Mouse (Mus musculus): ENCODE results near the gene Slc25a18. TPM values are rescaled to one million over a fixed set of nuclear protein-coding genes. Genes with fewer than 3 reads are reported as not detected.

The Slc25a18 gene
- polyA plus RNA-seq, 2 experiments, result 0.08 to 0.09 TPM

GRCm38 (mm10) chr6:120792947-120793346 lies 19.6 kb downstream of the Slc25a18 start:
- WGBS (ENCODE audit: insufficient replicate concordance), result 89% methylated on average over 8 of the region's 8 CpGs
- Histone ChIP-seq H3K9ac (replicated peaks) (no peak overlapping the region), H3K4me1 (replicated peaks; ENCODE audit: control insufficient read depth in 2 of 2, insufficient read depth in 2 of 2, low read length in 1 of 2) (peaks cover 6 to 13% of the 10 kb centered on the region in 2 experiments; a peak in 3 of 4 replicates), H3K27ac (no peak overlapping the region), H3K9me3 (ENCODE audit: control insufficient read depth, low read length) (no peaks in the 10 kb centered on the region), H3K36me3 (replicated peaks; ENCODE audit: control insufficient read depth, insufficient read depth, low read depth) (peaks cover 63% of the 10 kb centered on the region), H3K4me2 (ENCODE audit: low read depth) (no peak overlapping the region), H3K27me3 (ENCODE audit: control insufficient read depth, insufficient read depth, low read length) (no peaks in the 10 kb centered on the region), H3K4me3 (ENCODE audit: insufficient read depth in 1 of 2, low read depth in 2 of 2, low read length in 2 of 2) (no peak overlapping the region)
- DNase-seq (ENCODE audit: low read depth in 3 of 3, low spot score in 3 of 3) (no peak), ATAC-seq (ENCODE audit: insufficient read depth) (no peak)
- no peak for TF ChIP-seq EP300 (IDR thresholded peaks at IDR 0.05; ENCODE audit: low read depth)
- TF ChIP-seq CTCF (IDR thresholded peaks at IDR 0.05; ENCODE audit: low read depth), result peak; percentile 27

- Histone ChIP-seq H3K4me2 (ENCODE audit: low read depth) (no peak overlapping the region), H3K9me3 (ENCODE audit: control insufficient read depth, low read length) (no peaks in the 10 kb centered on the region), H3K36me3 (replicated peaks; ENCODE audit: control insufficient read depth, insufficient read depth, low read depth) (peaks cover 87% of the 10 kb centered on the region), H3K27me3 (ENCODE audit: control insufficient read depth, insufficient read depth, low read length) (no peaks in the 10 kb centered on the region), H3K9ac (replicated peaks) (no peak overlapping the region), H3K27ac (no peak overlapping the region), H3K4me3 (ENCODE audit: insufficient read depth in 1 of 2, low read depth in 2 of 2, low read length in 2 of 2) (no peak overlapping the region), H3K4me1 (replicated peaks; ENCODE audit: control insufficient read depth in 2 of 2, insufficient read depth in 2 of 2, low read length in 1 of 2) (peaks cover 3 to 5% of the 10 kb centered on the region in 2 experiments; a peak in 3 of 4 replicates)
- DNase-seq (ENCODE audit: low read depth in 3 of 3, low spot score in 3 of 3), result no peak
- TF ChIP-seq CTCF (IDR thresholded peaks at IDR 0.05; ENCODE audit: low read depth) (no peak), EP300 (IDR thresholded peaks at IDR 0.05; ENCODE audit: low read depth) (no peak)
- 20% methylated on average over 5 of the region's 5 CpGs for WGBS (ENCODE audit: insufficient replicate concordance)
- ATAC-seq (ENCODE audit: insufficient read depth), result no peak
These were observed 22.2 kb downstream of the Slc25a18 start for GRCm38 (mm10) chr6:120795422-120796086.

GRCm38 (mm10) chr6:120796111-120796510 lies 22.7 kb downstream of the Slc25a18 start:
- Histone ChIP-seq H3K27me3 (ENCODE audit: control insufficient read depth, insufficient read depth, low read length) (no peaks in the 10 kb centered on the region), H3K36me3 (replicated peaks; ENCODE audit: control insufficient read depth, insufficient read depth, low read depth) (peaks cover 92% of the 10 kb centered on the region), H3K4me1 (replicated peaks; ENCODE audit: control insufficient read depth in 2 of 2, insufficient read depth in 2 of 2, low read length in 1 of 2) (peaks cover 0 to under 1% of the 10 kb centered on the region in 2 experiments; a peak in 2 of 4 replicates), H3K4me3 (ENCODE audit: insufficient read depth in 1 of 2, low read depth in 2 of 2, low read length in 2 of 2) (no peak overlapping the region), H3K9me3 (ENCODE audit: control insufficient read depth, low read length) (no peaks in the 10 kb centered on the region), H3K9ac (replicated peaks) (no peak overlapping the region), H3K4me2 (ENCODE audit: low read depth) (no peak overlapping the region), H3K27ac (no peak overlapping the region)
- TF ChIP-seq CTCF (IDR thresholded peaks at IDR 0.05; ENCODE audit: low read depth) (no peak), EP300 (IDR thresholded peaks at IDR 0.05; ENCODE audit: low read depth) (no peak)
- ATAC-seq (ENCODE audit: insufficient read depth) (no peak), DNase-seq (ENCODE audit: low read depth in 3 of 3, low spot score in 3 of 3) (no peak)
- 77% methylated on average over 2 of the region's 2 CpGs for WGBS (ENCODE audit: insufficient replicate concordance)

DNA sequence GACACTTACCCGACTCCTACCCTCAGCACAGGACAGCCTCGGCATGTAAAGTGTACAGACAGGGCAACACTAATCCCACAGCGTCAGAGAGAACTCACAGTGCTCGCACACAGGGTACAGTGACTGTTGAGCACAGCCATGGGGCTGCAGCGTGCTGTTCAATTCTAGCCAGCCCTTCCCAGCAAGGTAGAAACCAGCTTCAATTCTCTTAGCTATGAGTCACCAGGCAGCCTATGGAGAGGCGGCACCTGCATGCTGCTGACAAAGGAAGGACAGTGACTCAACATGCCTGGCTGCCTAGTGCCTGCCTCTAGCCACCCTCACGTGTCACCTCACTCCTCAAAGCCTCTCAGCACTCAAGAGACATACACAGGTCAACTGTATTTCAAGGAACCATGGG lies 24.6 kb downstream of the Slc25a18 start:
- Histone ChIP-seq H3K4me1 (replicated peaks; ENCODE audit: control insufficient read depth in 2 of 2, insufficient read depth in 2 of 2, low read length in 1 of 2) (no peaks in the 10 kb centered on the region), H3K36me3 (replicated peaks; ENCODE audit: control insufficient read depth, insufficient read depth, low read depth) (peaks cover 95% of the 10 kb centered on the region), H3K9me3 (ENCODE audit: control insufficient read depth, low read length) (no peaks in the 10 kb centered on the region), H3K27me3 (ENCODE audit: control insufficient read depth, insufficient read depth, low read length) (no peaks in the 10 kb centered on the region), H3K27ac (no peak overlapping the region), H3K4me2 (ENCODE audit: low read depth) (no peak overlapping the region), H3K9ac (replicated peaks) (no peak overlapping the region), H3K4me3 (ENCODE audit: insufficient read depth in 1 of 2, low read depth in 2 of 2, low read length in 2 of 2) (no peak overlapping the region)
- ATAC-seq (ENCODE audit: insufficient read depth) (no peak), DNase-seq (ENCODE audit: low read depth in 3 of 3, low spot score in 3 of 3) (no peak)
- 82% methylated on average over 7 of the region's 7 CpGs for WGBS (ENCODE audit: insufficient replicate concordance)
- TF ChIP-seq EP300 (IDR thresholded peaks at IDR 0.05; ENCODE audit: low read depth), result no peak
- TF ChIP-seq CTCF (IDR thresholded peaks at IDR 0.05; ENCODE audit: low read depth), result no peak

- Histone ChIP-seq H3K9me3 (ENCODE audit: control insufficient read depth, low read length) (no peaks in the 10 kb centered on the region), H3K4me1 (replicated peaks; ENCODE audit: control insufficient read depth in 2 of 2, insufficient read depth in 2 of 2, low read length in 1 of 2) (no peaks in the 10 kb centered on the region), H3K9ac (replicated peaks) (no peak overlapping the region), H3K4me2 (ENCODE audit: low read depth) (no peak overlapping the region), H3K27ac (no peak overlapping the region), H3K4me3 (ENCODE audit: insufficient read depth in 1 of 2, low read depth in 2 of 2, low read length in 2 of 2) (no peak overlapping the region), H3K36me3 (replicated peaks; ENCODE audit: control insufficient read depth, insufficient read depth, low read depth) (peaks cover 95% of the 10 kb centered on the region), H3K27me3 (ENCODE audit: control insufficient read depth, insufficient read depth, low read length) (no peaks in the 10 kb centered on the region)
- WGBS (ENCODE audit: insufficient replicate concordance), result 70% methylated on average over 4 of the region's 4 CpGs
- DNase-seq (ENCODE audit: low read depth in 3 of 3, low spot score in 3 of 3) (no peak), ATAC-seq (ENCODE audit: insufficient read depth) (no peak)
- no peak for TF ChIP-seq EP300 (IDR thresholded peaks at IDR 0.05; ENCODE audit: low read depth)
- no peak for TF ChIP-seq CTCF (IDR thresholded peaks at IDR 0.05; ENCODE audit: low read depth)
These were observed 25.5 kb downstream of the Slc25a18 start for GRCm38 (mm10) chr6:120798905-120799304.
